Mouse (Mus musculus) gastrocnemius, adult 18-20 months (tissue): Measurements from ENCODE around the gene Iqgap2. TPM values are rescaled to one million over a fixed set of nuclear protein-coding genes. Genes with fewer than 3 reads are reported as not detected.

Experiments used
- DNase-seq: peaks from one replicate; pipeline ENCODE4 v3.0.0; 2021; ENCODE audit warnings: low spot score
- total RNA-seq, 2 experiments: library from RNA; stranded (reverse); gene quantifications; 2 replicates each; pipeline ENCODE4 v1.2.3; 2021

Gene Iqgap2
- total RNA-seq, 2 experiments from 2014 or later: 1.0 to 1.5 TPM

DNA sequence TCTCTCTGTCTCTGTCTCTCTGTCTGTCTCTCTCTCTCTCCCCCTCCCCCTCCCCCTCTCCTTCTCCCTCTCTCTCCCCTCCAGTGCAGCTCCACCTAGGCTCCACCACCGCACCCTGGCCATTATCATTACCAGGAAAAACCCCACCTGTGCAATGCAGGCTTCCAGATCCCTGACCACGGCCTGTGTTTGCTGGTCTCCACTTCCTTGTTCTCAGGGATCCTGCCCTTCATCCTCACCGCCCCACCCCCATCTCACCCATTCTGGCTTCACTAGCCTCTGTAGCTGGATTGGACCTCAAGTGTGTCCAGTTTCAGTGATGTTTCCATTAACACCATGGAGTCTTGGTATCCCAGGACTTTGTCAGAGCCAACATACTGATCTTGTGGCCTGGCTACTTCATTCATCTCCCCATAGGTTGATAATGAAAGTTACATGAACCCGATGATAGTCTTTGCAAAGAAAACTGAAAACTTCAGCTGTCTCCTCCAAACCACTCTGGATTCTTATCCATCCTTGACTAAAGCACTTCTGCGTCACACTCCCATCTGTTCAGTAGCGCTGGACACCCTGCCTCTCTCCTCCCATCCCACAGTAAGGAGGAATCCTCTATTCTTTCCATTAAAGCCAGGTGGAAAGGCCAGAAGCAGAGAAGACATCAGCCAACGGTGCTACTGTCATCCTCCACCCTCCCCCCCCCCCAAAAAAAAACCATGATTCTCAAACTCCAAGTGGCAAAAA, 62.1 kb downstream of the Iqgap2 start:
- DNase-seq: no peak

DNA sequence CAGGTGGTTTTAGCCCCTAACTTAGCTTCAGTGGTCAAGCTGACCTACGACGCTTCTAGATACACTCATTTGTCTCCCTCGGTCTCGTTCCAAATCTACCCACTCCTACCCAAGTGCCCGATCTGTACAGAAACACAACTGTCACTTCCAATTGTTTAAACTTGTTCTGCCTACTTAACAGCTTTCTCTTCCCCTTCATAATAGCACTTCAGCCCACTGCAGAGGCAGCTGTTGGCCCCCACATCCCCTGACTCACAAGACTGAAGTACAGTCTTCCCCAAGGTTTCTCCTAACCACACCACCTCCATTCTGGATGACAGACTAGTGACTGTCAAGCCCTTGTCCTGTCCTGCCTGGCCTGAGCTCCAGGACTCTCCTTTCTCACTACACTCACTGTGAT, 63.1 kb downstream of the Iqgap2 start:
- no peak for DNase-seq

DNA sequence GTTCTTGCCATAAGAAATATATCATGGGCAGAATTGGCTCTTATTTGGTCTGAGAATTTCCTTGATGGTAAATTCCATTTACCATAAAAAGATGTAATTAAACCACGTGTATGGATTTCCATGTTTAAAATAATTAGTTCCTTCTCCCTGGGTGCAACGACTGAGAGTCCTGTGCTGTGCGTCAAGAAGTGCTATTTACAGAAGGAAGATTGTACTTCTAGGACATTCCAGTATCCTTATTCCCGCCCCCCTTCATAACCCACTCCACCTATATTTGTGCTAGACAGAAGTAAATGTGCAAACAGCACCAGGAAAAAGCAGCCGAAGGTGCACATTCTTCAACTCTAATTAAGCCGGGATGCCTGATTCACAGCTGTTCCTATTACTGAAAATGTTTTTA, 65.5 kb downstream of the Iqgap2 start:
- no peak for DNase-seq

DNA sequence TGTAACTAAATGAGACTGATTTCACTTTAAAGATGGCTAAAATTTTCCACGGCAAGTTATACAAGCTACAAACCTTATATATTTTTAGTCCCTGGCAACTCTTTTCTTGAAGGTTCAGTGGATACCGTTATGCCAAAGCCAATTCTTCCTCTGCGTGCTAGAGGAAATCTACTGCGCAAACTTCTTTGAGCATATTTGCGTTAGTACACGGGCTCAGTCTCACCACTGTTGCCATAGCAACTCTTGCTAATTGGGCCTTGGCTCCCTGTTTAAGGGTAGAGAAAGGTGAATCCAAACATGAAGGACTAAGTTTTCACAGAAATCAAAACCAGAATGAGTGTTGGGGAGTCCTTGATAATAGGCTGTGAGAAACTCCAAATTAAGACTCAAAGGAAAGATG, 68.8 kb downstream of the Iqgap2 start:
- DNase-seq: no peak

DNA sequence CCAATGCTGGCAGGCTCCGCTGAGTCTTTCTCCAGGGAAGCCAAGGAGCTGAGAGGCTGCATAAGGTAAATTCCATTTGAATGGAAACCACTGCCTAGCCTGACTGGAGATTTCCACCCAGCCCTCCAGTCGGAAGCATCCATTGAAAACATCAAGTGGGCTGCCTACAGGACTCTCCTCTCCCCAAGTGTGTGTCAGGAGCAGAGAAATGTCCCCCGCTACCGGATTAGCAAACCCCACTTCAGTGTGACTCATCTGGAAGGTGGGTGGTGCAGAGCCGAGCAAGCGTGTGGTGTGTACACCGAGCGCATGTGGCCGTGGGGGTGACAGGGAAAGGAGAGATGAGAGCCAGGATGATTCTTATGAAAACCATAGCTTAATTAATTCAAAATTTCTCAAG, 71.7 kb downstream of the Iqgap2 start:
- DNase-seq: no peak

DNA sequence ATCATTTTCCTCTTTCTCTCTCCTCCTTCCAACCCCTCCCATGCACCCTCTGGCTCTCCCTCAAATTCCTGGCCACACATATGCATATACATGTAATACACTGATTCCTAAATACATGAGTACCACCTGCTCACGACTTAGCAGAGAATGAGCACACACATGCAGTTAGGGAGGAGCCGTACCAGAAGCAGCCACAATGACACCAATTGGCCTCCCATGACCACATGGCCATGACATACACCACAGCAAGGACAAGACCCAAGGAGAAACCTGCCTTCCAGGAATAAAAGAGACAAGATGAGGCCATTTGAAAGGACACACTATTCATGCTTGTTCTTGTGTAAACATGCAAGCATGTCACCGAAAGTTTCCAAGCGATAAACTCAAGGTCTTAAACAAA, 72.8 kb downstream of the Iqgap2 start:
- DNase-seq: no peak

DNA sequence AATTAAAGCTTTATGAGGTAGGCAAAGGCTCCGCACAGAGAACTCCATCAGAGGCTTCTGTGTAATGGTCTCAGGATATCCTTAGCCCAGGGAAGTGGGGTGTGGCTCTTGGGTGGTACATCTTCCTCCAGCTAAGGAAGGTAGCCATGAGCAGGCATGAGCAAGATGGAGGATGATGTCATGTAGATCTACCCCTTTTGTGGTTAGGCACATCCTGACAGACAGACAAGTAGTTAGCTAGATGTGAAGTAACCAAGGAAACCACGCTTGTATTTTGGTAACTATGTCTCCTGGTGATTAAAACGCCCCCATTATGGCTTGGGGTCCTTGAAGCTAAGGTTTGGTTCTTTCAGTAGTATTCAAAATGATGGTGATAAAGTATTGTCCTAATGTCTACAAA, 78.1 kb downstream of the Iqgap2 start:
- DNase-seq: no peak

DNA sequence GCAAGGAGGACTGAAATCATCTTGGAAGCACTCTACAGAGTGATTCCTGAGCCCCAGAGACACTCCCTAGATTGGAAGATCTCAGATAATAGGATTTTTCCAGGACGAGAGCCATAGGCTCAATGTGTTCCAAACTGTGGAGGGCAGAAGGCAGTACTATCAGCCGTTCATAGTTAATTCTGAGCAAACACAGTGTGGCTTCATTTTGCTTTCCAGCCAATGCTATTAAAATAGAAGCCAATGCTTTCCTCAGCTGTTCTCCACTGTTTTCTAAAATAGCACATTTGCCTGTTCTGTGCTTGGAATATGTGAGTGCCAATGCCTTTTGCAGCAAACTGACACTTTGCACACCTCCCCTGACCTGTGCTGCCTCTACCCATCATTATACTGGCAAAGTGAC, 80.9 kb downstream of the Iqgap2 start:
- DNase-seq: peak; percentile 30

DNA sequence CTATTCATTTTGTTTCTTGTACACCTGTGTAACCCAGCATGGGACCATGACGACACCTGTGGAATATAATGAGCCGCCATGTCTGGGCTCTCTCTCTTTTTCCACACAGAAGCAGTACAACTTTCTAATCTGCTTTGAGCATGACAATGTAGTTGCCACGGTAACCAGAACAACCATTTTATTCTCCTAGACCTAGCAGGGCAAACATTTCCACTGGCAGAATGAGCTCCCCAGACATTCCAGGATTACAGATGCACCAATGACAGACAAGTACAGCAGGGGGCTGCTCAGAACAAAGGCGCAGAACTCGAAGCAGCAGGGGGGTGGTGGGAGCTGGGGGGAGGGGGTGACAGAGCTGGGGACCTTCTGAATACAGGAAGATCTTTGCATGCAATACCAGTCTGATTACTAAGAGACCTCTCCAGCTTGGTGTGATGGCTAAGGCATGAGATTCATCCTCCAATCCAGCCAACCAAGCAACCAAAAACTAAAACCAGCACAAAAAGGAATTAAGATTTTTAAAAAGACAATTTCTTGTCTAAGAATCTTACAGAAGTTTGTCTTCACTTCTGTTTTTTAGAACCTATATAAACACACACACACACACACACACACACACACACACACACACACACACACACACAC, 84.5 kb downstream of the Iqgap2 start:
- DNase-seq: no peak

DNA sequence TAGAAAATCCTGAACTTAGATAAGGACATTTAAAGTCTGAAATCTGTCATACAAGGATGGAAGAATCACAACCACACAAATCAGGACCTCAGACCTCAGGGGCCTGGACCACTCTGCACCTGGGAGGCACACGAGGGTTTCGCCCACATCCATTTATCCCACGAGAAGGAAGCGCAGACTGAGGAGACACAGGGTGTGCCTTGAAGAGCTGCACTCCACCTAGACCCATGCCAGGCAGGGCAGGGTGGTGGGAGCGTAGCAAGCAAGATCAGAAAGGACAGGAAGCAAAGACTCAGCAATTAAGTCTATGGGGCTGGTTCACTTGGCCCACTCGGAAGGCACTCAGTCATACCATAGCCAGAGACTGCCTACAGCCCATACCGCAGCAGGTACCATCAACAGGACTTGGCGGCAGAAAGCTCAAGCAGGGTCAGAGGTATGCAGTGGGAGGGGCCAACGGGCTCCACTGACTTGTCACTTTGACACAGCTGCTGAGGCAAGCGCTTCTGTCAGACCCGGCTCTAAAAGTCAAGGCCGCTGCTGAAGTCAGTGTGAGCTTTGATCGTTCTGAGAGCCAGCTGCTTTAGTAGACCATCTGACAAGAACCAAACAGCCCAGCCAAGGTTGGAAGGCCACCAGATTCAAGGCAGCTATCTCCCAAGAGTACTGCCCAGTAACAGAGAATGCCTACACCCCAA, 86.1 kb downstream of the Iqgap2 start:
- peak; percentile 48 for DNase-seq

DNA sequence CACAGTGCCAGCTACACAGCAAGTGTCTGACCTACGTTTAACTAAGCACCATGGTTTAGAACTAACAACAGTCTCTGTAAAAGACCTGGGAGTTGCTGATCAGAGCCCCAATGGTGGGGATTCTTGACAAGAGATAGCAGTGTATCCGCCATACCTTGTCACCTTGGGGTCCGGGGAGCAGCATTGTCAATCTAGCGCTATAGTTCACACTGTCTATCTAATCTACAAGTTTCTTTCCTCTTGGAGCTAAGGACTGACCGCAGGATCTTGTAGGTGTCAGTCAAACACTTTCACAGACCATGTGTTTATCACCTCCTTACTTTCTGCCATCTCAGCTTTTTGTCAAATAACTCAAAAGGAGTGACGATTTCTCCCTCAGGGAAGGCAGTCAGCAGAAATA, 87.6 kb downstream of the Iqgap2 start:
- DNase-seq: no peak

DNA sequence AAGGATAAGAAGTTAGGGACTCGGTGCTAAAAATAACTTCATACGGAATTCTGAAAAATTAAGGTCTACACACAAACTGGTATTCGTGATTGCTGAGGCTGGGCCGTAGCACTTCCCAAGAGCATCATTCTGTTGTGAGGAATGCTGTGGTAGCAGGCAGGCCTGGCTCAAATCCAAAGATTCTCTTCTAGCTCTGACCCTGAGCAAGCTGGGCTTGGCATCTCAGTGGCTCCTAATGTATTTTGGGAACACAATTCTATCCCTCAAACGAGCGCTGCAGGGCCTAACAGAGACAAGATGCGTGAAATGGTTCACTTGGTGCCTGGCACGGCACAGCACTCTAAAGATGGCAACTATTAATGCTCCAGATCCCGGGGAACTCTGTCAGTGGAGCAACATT, 90.8 kb downstream of the Iqgap2 start:
- DNase-seq: no peak

DNA sequence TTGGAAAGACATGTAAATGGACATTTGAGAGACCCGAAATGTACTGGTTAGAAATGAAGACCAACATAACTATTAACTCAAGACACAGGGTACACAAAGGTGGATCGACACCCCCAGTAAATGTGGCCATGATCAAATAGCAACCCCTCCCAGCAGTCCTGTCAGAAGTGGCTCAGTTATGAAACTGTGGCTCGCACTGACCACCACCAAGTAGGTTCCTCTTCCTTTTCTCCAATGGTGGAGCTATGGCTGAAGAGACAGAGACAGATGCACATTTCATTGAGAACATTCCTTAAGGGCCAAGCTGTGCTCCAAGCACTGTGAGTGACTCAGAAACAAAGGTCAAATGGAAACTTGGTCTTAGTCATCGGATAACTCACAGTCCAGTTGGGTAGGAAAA, 92.4 kb downstream of the Iqgap2 start:
- DNase-seq: no peak

DNA sequence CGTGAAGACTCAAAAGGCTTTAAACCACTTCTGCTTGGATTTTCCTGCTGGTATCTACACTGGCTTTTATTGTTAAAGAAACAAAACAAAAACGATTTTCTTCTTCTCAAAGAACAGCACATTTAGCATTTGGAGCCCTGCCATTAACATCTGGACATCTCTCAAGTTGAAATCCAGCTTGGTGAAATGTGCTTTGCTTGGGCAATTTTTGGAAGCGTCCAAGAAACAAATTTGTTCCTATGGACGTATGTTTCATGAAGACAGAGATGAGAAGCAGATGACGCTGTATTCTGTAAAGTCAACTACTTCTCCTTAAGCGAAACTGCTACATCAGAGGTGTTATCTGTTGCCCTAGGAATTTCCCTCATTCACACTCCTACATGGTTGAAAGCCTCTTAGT, 93.0 kb downstream of the Iqgap2 start:
- peak; percentile 26 for DNase-seq

DNA sequence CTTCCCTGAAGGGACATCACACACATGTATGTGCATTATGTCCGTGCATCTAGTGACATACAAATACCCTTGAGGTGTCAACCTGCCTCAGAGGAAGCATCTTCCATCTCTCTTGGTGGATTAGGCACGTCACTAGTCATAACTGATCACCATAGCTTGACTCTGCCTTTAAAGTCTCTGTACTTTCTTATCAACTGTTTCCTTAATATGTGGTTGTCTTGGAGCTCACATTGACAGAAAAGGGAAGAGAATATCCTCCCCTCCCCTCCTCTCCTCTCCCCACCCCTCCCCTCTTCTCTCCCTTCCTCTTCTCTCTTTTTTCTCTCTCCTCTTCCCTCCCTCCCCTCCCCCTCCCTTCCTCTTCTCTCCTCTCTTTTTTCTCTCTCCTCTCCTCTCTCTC, 94.2 kb downstream of the Iqgap2 start:
- no peak for DNase-seq

DNA sequence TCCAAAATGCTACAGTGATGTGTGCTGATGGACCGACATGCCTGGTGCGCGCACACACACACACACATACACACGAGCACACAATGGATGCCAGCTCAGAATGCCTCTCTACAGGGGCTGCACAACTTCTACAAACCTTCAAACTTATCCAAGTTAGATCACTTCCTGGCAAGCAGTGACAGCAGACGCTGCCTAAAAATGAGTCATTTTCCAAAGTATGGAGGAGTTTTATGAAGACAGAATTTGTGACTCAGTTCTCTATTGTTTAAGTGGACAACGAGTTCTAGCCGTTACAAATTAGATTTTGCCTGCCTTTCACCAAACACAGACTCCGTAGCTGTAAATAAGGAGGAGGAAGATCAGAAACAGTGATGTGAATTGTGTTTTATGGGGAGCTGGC, 97.4 kb downstream of the Iqgap2 start:
- peak; percentile 32 for DNase-seq

DNA sequence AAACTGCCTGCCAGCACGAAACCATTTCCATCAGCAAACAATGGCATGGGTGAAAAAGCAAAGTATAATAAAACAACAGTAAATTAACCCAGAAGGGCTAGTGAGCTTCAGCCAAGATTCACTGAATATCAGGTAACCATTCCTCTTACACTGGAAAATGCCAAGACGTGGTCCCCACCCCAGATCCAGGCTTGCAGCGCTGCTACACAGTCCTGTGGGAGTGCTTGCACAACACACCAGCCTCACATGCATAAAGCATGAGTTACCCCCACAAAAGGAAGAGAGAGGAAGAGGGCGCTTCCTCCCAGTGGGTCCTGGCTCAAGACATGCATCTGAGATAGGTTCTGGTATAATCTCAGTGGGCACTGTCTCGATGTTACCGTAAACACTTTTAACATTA, 100.8 kb downstream of the Iqgap2 start:
- DNase-seq: no peak

DNA sequence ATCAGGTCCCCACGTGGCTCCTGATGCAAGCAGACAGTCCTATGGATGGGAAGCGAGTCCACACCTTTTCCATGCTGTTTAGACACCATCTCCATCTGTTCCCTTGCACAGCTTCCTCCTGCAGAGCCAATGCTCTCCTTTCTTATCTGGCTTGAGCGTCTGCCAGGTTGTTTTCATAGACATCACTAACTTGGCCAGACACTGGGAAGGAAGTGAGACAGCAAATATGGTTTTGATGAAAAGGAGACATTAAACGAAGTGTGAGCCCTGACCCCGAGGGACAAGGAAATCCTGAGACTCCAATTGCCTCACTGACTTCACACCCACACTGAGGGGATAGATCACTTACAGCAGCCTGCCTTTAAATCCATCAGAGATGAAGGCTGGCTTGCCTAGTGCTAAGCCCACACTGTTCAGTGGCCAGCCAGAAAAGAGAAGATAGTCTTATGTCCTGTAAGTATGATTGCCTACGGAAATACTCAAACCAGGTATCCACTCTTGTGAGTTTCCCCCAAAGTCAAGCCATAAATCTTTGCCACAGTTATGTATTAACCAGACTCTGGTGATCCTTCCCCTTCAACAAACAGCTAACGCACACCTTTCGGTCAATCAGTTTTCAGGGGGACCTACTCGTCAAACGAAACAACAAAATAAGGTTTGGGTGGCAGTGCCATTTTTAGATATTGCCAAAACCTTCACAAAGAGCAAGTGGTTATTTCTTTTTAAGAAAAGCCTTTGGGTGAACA, 102.9 kb downstream of the Iqgap2 start:
- no peak for DNase-seq

DNA sequence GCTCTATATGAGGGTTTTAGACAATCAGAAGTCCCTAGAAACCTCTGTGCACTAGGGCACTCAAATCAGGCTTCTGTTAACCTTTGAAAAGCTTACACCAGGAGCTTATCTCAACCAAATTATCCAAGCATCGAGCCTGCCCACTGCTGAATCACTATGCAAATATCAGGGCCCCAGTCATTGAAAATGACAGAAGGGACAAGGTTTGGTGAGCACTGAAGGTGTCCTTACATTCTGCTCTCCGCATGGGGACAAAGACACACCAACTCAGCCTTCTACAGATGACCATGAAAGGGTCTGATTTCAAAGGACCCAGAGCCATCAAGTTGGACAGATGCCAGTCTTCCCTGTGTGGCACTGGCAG, 108.8 kb downstream of the Iqgap2 start:
- no peak for DNase-seq

DNA sequence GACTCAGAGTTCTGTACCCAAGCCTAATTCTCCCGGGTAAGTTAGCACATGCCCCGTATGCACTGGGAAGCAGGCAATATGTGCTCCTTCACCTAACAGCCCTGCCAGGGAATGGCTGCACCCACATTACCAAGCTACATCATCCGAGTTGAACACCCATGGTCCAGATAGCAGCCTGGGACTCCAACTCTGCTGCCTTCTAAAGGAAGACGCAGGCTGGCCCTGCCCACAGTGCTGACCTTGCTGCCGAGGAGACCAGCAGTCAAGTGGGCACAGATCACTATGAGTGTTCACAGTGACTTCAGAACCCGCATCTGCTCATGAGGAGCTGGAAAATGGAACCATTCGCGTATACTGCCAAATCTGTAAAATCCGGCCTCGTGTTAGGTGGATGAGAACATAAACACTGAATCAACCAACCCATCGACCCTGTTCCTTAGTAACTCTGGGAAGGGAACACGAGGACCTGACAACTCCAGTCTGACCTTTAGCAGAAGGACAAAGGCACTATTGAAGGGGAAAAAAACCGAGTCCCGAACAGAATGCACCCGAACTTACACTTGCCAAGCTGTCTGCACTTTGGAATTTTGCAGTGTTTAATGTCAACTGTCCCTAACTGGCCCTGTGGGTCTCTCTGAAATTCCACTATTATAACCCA, 109.3 kb downstream of the Iqgap2 start:
- no peak for DNase-seq

DNA sequence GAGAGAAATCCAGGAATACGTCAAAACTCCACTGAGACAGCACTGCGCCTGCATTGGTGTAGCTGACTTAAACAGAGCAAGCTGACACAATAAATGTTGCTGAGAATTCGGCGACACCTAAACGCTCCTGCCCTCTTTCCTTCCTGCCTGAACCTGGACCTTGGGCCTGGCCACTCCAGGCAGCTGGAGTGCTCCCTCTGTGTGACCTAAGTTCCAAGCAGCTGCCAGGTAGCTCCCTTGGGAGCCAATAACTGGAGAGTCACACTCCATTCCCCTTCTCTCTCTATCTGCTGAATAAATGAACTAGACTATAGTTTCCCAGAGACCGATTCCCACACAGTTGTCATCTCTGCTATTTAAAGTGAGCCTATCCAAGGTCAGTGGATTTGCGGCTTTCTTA, 111.7 kb downstream of the Iqgap2 start:
- DNase-seq: no peak

DNA sequence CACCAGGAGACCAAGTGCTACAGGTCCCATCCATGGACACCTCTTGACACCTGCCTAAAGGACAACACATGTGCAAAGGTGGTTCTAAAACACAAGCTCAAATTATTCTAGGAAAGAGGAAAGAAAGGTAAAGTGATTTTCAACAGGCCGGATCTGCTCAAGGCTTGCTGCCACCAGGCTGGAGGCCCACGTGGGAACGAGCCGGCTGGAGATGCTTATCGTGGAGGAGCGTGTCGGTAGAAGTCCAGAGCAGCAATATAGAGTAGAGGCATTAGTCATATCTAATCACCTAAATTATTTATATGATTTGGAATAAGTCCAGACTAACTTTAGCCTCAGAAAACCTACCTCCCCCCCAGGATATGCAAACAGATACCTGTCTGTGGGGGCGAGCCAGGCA, 112.5 kb downstream of the Iqgap2 start:
- DNase-seq: no peak
